Mouse (Mus musculus) CD4-positive helper T cell, adult 2 months (primary cell): ENCODE results near the gene Fry.

Source experiments
- DNase-seq: peaks from one replicate; pipeline ENCODE4 v3.0.0-alpha.2; 2012; ENCODE audit warnings: low read depth, missing footprints, low spot score

The Fry gene

DNA sequence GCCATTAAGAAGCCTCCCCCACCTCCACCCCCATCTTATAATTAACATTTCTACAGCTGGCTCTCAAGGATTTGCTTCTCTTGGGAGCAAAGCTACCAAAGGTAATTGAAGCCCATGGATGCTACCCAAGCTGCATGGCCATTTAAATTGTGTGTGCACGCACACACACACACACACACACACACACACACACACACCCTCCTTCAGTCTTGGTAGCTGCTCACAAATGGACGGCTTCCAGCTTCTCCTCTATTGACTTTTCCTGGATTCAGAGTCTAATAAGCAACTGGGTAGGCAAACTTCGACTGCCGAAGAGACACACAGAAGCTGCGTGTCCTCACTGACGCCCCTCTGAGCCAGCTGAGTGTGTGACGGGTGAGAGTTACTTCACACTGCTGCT lies 11.7 kb downstream of the Fry start:
- DNase-seq = no peak

- no peak for DNase-seq
Measured at GRCm38 (mm10) chr5:150131166-150131565, 12.7 kb downstream of the Fry start.

- no peak for DNase-seq
Measured at GRCm38 (mm10) chr5:150134651-150135050, 16.2 kb downstream of the Fry start.

- no peak for DNase-seq
Measured at GRCm38 (mm10) chr5:150135529-150135928, 17.1 kb downstream of the Fry start.

- no peak for DNase-seq
Measured at GRCm38 (mm10) chr5:150137772-150138451, 19.5 kb downstream of the Fry start.

- DNase-seq = no peak
Measured at GRCm38 (mm10) chr5:150140513-150140912, 22.1 kb downstream of the Fry start.

- no peak for DNase-seq
Measured at GRCm38 (mm10) chr5:150145967-150146366, 27.5 kb downstream of the Fry start.

DNA sequence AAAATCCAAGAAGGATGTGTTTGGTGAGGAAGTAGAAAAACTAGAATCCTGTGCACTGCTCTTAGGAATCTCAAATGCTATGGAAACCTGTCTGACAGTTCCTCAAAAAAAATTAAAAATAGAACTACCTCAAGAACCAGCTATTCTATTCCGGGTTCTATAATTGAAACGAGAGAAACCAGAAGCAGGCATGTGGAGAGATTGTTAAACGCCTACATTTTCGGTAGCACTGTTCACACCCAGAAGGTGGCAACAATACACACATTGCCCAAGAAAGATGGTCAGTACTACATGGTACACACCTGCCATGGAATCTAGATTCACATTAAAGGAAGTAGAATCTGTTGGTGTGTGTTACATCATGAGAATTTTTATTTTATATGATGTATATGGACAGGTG lies 28.2 kb downstream of the Fry start:
- no peak for DNase-seq

- no peak for DNase-seq
Measured at GRCm38 (mm10) chr5:150149725-150150124, 31.3 kb downstream of the Fry start.

DNA sequence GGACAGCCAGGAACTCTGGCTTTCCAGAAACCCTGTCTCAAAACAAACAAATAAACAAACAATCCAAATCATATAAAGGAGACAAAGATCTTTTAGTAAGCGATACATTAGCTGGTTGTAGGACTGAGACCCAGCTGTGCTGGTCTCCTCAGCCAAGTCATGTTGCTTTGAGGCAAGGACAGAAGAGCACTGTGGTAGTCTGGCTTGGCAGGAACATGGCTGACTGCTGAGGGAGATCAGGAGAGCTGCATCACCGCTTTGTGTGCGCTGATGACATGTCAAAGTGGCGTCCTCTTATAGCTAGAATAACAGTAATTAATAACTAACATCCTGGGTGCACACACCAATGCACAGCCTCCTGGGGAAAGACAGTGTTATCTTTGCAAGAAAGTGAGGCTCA lies 32.5 kb downstream of the Fry start:
- DNase-seq = no peak

DNA sequence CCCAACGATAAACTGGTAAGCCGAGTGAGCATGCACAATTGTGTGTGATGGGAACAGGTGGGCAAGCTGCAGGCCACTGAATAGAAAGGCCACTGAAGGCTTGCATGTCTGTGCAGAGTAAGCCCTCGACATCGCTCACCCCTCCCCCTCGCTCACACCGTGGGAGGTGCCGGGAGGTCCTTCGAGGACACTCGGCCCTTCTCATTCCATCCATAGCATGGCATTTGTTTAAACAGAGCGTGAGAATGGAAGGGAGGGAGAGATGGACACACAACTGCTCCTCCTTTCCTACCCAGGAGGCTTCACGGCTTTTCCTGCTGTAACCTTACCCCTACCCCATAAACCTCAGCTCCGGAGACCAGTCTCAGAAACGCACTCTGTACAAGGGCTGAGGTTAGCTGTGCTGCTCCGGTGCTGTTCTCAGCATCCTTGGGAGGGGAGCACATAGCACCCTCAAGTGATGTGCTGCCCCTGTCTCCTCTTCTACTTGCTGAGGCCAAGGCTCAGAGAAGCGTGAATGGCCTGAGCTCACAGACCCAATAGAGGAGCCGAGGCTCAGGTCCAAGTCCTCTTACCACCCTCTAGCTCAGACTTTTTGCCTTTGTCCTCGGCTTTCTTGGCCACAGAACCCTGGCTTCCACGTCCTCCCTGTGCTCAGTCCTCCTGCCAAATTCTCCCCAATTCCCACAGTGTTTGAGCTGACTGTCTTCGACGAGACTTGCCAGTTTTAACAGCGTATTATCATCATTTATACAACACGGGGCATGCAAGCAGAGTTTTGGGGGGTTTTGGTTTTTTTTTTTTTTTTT lies 33.8 kb downstream of the Fry start:
- no peak for DNase-seq

DNA sequence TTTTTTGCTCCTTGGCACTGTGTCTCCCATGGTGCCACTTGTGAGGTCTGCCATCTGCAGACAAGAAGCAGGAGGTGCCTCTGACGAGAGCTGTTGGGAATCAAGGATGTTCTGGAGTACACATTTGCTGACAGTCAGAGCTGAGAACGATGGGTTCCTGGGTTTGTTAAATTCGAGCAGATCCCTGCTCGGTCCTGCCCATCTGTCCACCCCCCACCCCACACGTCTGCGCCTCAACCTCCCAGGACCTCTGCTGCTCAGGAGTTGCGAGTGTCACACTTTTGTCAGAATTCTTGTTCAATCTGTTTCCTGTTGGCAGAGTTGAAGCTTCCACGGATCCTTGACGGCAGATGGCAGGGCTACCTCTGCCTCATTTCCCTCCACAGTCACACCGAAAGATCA lies 34.4 kb downstream of the Fry start:
- DNase-seq = no peak

GRCm38 (mm10) chr5:150155388-150155787 lies 36.9 kb downstream of the Fry start:
- DNase-seq = no peak

DNA sequence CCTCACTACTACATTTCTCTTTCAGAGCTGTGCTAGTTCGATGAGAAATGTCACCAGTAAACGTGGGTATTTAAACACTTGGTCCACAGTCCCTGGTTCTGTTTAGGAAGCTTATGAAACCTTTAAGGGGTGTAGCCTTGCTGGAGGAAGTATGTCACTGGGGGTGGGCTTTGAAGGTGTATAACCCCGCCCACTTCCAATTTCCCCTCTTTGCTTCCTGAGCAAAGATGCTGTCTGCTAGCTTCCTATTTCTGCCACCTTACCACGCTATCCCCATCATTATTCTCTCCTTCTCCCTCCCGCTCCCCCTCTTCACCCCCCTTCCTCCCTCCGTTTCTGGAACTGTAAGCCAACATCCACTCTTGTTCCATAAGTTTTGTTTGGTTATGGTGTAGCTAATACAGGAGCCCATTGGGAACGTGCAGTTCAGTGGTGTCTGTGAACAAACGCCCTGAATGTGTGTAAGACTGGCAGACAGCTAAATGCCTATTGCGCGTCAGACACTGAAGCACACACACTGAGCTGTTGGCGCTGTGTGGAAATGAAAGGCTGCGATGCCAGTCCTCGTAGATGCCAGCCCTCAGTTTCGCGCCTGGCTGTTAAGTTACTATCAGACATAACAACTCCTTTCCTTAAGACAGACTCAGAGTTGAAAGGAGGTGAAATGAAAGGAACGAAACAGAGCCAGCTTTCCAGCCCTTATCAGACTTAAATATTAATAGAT lies 37.8 kb downstream of the Fry start:
- DNase-seq = no peak

DNA sequence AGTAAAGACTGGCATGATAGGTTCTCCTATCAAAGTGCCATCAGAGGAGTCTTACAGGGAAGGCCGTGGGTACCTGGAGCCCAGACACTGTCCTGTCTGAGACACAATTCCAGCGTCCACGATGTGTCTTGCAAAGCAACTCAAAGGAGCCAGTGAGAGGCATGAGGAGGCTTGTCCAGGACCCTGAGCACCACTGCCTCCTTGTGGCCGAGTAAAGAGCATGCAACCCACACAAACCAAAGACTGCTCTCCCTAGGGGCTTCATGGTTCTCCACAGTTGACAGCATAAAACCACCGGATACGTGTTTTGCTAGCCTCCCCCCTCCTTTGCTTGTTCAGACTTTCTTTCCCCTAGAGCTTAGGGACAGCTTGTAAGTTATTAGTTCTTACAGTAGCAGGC lies 39.2 kb downstream of the Fry start:
- DNase-seq = peak; percentile 52

DNA sequence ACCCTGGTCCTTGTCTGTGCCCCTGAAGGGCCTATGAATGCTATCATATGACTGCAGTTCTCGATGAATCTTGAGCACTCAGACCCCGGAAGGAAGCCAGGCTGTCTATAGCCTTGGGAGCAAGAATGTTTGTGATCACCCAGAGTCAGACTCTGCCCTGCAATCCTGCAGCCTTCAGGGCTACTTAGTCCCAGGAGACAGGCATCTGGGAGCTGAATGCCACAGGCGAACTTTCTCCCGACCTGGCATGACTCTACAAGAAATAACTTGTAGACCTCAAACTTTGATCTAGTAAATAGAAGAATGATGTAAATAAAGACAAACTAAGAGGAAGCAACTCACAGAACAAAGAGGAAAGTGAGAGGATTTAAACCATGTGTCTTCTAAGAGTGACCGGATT lies 40.7 kb downstream of the Fry start:
- DNase-seq = no peak

DNA sequence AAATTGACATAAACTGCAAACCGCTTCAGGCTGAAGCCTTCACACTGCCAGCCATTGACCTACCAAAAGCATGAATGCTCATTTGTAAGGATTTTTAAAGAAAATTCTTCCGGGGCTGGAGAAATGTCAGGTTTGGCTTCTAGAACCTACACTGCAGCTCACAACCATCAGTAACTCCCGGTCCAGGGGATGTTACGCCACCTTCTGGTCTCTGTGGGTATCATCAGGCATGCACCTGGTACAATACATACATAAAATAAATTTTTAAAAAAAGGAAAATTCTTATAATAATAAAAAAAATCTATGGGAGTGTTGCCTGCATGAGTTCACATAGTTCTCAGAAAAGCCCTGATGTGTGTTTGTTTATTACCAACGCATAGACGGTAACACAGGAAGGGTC lies 42.7 kb downstream of the Fry start:
- DNase-seq = no peak

DNA sequence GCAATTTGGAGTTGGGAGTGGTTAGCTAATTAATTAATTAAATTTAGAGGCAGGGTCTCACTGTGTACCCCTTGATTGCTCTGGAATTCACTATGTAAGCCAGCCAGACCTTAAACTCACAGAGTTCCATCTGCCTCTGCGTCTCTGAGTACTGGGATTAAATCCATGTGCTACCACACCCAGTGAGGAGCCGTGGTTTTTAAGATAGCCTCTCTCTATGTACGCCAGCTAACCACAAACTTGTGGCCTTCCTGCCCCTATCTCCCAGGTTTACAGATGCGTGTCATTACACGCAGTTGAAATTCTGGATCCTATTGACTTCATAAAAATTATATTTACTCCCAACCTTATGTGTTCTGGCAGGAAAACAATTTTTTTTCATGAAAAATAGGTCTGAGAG lies 43.5 kb downstream of the Fry start:
- no peak for DNase-seq

DNA sequence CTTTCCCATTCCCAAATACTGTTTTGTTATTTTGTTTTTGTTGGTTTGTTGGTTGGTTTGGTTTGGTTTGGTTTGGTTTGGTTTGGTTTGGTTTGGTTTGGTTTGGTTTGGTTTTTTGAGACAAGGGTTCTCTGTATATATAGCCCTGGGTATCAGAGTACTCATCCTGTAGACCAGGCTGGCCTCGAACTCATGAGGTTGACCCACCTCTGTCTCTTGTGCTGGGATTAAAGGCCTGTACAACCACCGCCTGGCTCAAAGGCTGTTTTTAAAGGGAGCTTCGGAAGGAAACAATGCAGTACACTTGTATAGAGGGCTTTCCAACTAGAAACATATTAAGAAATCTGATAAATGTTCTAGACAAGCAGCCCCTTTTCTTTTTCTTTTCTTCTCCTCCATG lies 46.2 kb downstream of the Fry start:
- no peak for DNase-seq

GRCm38 (mm10) chr5:150166811-150167210 lies 48.4 kb downstream of the Fry start:
- DNase-seq = no peak

DNA sequence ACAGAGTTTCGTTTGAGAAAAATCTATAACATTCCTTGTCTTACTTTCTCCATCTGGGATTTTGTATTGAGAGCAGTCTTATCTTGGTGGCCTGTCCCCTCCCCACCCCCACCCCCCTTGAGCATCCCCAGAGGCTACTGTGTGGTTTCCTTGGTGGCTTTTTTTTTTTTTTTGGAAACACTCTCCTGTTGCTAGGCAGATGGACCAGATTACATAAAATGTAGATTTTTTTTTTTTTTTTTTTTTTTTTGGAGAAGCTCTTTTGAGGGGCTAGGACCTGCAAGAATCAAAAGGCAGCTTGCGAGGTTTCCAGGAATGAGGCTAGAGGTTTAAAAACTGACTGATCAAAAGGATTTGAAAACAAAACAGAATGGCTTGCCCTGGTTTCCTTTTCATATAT lies 48.8 kb downstream of the Fry start:
- no peak for DNase-seq

GRCm38 (mm10) chr5:150168712-150169111 lies 50.3 kb downstream of the Fry start:
- peak; percentile 71 for DNase-seq

GRCm38 (mm10) chr5:150171562-150171961 lies 53.1 kb downstream of the Fry start:
- no peak for DNase-seq
